Mouse (Mus musculus) thymus, adult 2 months (tissue): Measurements from ENCODE around the gene Arhgap17.

Experiments
- CTCF ChIP-seq: fragments of 200-500 bp; IDR thresholded peaks from 2 replicates; pipeline ENCODE4 v1.5.1; 2012; ENCODE audit warnings: mild to moderate bottlenecking, control low read depth, low read length, moderate library complexity, borderline replicate concordance; ENCODE audit not compliant: control insufficient read depth, poor library complexity, insufficient read depth; ENCODE audit errors: extremely low read depth
- POLR2A ChIP-seq: fragments of 200-500 bp; IDR thresholded peaks from 2 replicates; pipeline ENCODE4 v1.6.1; 2012; ENCODE audit warnings: mild to moderate bottlenecking, low read length, control low read depth, moderate library complexity; ENCODE audit not compliant: control insufficient read depth, poor library complexity, insufficient read depth; ENCODE audit errors: extremely low read depth

DNA sequence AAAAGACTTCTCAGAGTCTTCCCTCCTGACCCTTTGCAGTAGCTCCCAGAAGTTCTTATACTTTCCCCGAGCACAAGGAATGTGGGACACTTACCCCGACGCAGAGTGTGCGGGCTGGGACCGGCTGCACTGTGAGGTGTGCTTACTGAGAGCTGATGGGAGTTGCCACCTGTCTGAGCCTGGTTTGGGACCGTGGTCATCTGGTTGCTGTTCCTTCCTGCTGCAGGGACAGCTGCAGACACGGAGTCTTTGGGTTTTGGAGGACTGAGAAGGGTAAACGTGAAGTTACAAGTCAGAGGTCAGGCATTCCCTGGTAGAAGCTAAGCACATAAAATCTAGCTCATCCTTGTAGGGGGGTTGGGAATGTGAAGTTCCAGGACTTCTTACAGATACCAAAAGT is 77.8 kb downstream of the Arhgap17 start:
- TF ChIP-seq POLR2A (no peak), CTCF (no peak)
